Mouse (Mus musculus) ES-E14 (cell line): ENCODE measurements at regions not wholly inside any gene's neighbourhood (a gene's known extent, or its start where the extent isn't known, plus 50 kb on each side); places are given as distances from the start of the nearest gene placed in this dataset.

Source experiments
- DNase-seq: peaks from one replicate; pipeline ENCODE4 v3.0.0-alpha.2; 2013; ENCODE audit warnings: low read depth, low spot score
- H3K27ac ChIP-seq: 2 replicates; pipeline ENCODE4 v1.5.1; 2012; ENCODE audit warnings: low read depth, mild to moderate bottlenecking, low read length, moderate library complexity, mixed read lengths; ENCODE audit not compliant: poor library complexity, insufficient read depth, severe bottlenecking
- H3K36me3 ChIP-seq: 2 replicates; pipeline ENCODE4 v1.6.1; 2012; ENCODE audit warnings: mild to moderate bottlenecking, low read length, moderate library complexity, mixed read lengths; ENCODE audit not compliant: control insufficient read depth, poor library complexity, insufficient read depth, severe bottlenecking
- H3K4me1 ChIP-seq, 2 experiments: fragments of 150-350 bp in 1 of 2; sonication (generic) in 1 of 2; 2 replicates each; pipeline ENCODE4 v1.6.1; 2012; ENCODE audit warnings: low read length in 2 of 2, mild to moderate bottlenecking in 1 of 2, mixed read lengths in 1 of 2; ENCODE audit not compliant: control insufficient read depth in 2 of 2, insufficient read depth in 2 of 2, poor library complexity in 1 of 2
- H3K4me3 ChIP-seq, 2 experiments: fragments of 150-350 bp in 1 of 2; sonication (generic) in 1 of 2; 2 replicates each; pipeline ENCODE4 v1.5.1; 2012; ENCODE audit warnings: low read length in 2 of 2, low read depth in 1 of 2, mild to moderate bottlenecking in 1 of 2, mixed read lengths in 1 of 2; ENCODE audit not compliant: insufficient read depth in 1 of 2, poor library complexity in 1 of 2, severe bottlenecking in 1 of 2
- H3K9ac ChIP-seq: 2 replicates; pipeline ENCODE4 v1.6.1; 2012; ENCODE audit warnings: low read depth, mild to moderate bottlenecking, low read length, mixed read lengths; ENCODE audit not compliant: poor library complexity, insufficient read depth, severe bottlenecking
- H3K9me3 ChIP-seq: fragments of 150-350 bp; sonication (generic); 2 replicates; pipeline ENCODE4 v1.6.1; 2012; ENCODE audit warnings: low read depth, mild to moderate bottlenecking, low read length; ENCODE audit not compliant: control insufficient read depth, insufficient read depth
- CHD2 ChIP-seq: IDR thresholded peaks from 2 replicates; pipeline ENCODE4 v1.6.1; 2014; ENCODE audit warnings: mild to moderate bottlenecking, low read depth, low read length, inconsistent platforms
- HCFC1 ChIP-seq: IDR thresholded peaks from 2 replicates; pipeline ENCODE4 v1.6.1; 2012; ENCODE audit warnings: low read length, inconsistent platforms, borderline replicate concordance; ENCODE audit not compliant: insufficient read depth
- MAFK ChIP-seq: IDR thresholded peaks from 2 replicates; pipeline ENCODE4 v1.6.1; 2014; ENCODE audit warnings: mild to moderate bottlenecking, low read depth, low read length, inconsistent platforms; ENCODE audit not compliant: insufficient read depth
- ZC3H11A ChIP-seq: IDR thresholded peaks from 2 replicates; pipeline ENCODE4 v1.6.1; 2012; ENCODE audit warnings: low read depth, mild to moderate bottlenecking, inconsistent platforms, low read length, borderline replicate concordance
- ZNF384 ChIP-seq: IDR thresholded peaks from 2 replicates; pipeline ENCODE4 v1.6.1; 2012; ENCODE audit warnings: low read depth, low read length, inconsistent platforms
- in situ Hi-C, 2 experiments: fragments of 600-800 bp; cut with MboI; formaldehyde crosslinking; loops; one replicate each; pipeline ENCODE4 v1.15.1; 2025; ENCODE audit warnings: low sequenced_read_pairs in 2 of 2, inconsistent platforms in 1 of 2; ENCODE audit not compliant: unreplicated experiment in 2 of 2

- Histone ChIP-seq H3K9me3 (no peaks in the 10 kb centered on the region), H3K4me3 (no peak overlapping the region), H3K27ac (no peak overlapping the region), H3K4me1 (no peaks in the 10 kb centered on the region), H3K9ac (no peak overlapping the region), H3K36me3 (no peaks in the 10 kb centered on the region)
- in situ Hi-C loops: no loop called here
- no peak for DNase-seq
- TF ChIP-seq CHD2 (no peak), HCFC1 (no peak), MAFK (no peak), ZC3H11A (no peak), ZNF384 (no peak)
Measured at GRCm38 (mm10) chr10:85242701-85243100, 57.8 kb upstream of the Cry1 start.

DNA sequence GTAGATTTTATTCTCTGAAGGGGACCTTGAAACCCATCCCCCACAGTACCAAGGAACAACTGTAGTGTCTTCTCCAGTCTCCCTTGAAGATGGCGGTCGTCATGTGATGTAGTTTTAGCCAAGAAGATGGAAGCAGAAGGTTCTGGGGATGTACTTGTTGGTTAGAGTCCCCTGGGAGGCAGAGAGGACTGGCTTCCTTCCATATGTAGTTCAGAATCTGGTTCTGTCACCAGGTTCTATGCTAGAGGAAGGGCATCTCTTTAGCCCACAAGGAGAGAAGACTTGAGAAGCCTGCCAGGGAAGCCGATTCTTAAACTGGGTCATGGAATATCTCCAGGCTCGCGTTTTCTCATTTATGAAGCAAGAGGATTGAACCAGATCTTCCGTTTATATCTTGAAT is 58.7 kb upstream of the Cry1 start:
- no peaks in the 10 kb centered on the region for H3K4me1 ChIP-seq
- no peaks in the 10 kb centered on the region for H3K9me3 ChIP-seq
- no peak for DNase-seq
- H3K36me3 ChIP-seq: no peaks in the 10 kb centered on the region
- in situ Hi-C loops: no loop called here
- TF ChIP-seq ZC3H11A (no peak), CHD2 (no peak), HCFC1 (no peak), MAFK (no peak), ZNF384 (no peak)
- no peak overlapping the region for H3K4me3 ChIP-seq
- no peak overlapping the region for H3K9ac ChIP-seq
- H3K27ac ChIP-seq: no peak overlapping the region

DNA sequence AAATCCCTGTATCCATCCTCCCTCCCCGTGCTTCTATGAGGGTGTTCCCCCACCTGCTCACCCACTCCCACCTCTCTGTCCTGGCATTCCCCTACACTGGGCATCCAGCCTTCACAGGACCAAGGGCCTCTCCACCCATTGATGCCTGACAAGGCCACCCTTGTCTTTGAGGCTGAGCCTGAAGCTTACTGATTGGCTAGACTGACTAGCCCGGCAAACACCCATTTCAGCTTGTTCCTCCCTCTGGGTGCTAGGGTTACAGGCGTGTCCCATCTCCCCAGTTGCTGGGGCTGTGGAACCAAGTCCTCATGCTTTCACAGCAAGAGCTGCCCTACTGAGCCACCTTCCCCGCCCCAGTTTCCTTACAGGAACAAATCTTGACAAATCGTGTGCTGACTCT is 80.9 kb upstream of the Cry1 start:
- H3K27ac ChIP-seq: no peak overlapping the region
- TF ChIP-seq ZC3H11A (no peak), CHD2 (no peak), ZNF384 (no peak), MAFK (no peak), HCFC1 (no peak)
- in situ Hi-C loops: no loop called here

GRCm38 (mm10) chr10:85266148-85266547 is 81.3 kb upstream of the Cry1 start:
- in situ Hi-C loops: no loop called here
- H3K4me1 ChIP-seq: no peaks in the 10 kb centered on the region
- no peak overlapping the region for H3K9ac ChIP-seq
- TF ChIP-seq ZC3H11A: no peak
- H3K9me3 ChIP-seq: no peaks in the 10 kb centered on the region
- H3K36me3 ChIP-seq: no peaks in the 10 kb centered on the region
- no peak overlapping the region for H3K4me3 ChIP-seq
- no peak overlapping the region for H3K27ac ChIP-seq
- DNase-seq: no peak

More for the DNA sequence above, 80.9 kb upstream of the Cry1 start:
- Histone ChIP-seq H3K4me1 (no peaks in the 10 kb centered on the region), H3K4me3 (no peak overlapping the region), H3K36me3 (no peaks in the 10 kb centered on the region), H3K9ac (no peak overlapping the region), H3K9me3 (no peaks in the 10 kb centered on the region)
- DNase-seq: no peak

- Histone ChIP-seq H3K27ac (no peak overlapping the region), H3K9me3 (no peaks in the 10 kb centered on the region), H3K4me3 (no peak overlapping the region), H3K9ac (no peak overlapping the region), H3K4me1 (no peaks in the 10 kb centered on the region; a peak in 1 of 4 replicates), H3K36me3 (no peaks in the 10 kb centered on the region)
- DNase-seq: no peak
- in situ Hi-C loops: no loop called here
- TF ChIP-seq ZC3H11A (no peak), HCFC1 (no peak), CHD2 (no peak), ZNF384 (no peak), MAFK (no peak)
Measured at GRCm38 (mm10) chr10:85266796-85267195, 81.9 kb upstream of the Cry1 start.
